Mouse (Mus musculus) inflammation-experienced regulatory T-cells, adult 16 weeks (primary cell): Measurements from ENCODE around the gene Apoe. TPM values are rescaled to one million over a fixed set of nuclear protein-coding genes. Genes with fewer than 3 reads are reported as not detected.

ENCODE experiments used
- polyA plus RNA-seq: library from polyadenylated mRNA; unstranded; fragments of 100-300 nt; shearing (Covaris generic); gene quantifications from one replicate; pipeline ENCODE4 v1.2.1, GENCODE M21; 2017

Apoe gene
- 35.2 TPM for polyA plus RNA-seq

DNA sequence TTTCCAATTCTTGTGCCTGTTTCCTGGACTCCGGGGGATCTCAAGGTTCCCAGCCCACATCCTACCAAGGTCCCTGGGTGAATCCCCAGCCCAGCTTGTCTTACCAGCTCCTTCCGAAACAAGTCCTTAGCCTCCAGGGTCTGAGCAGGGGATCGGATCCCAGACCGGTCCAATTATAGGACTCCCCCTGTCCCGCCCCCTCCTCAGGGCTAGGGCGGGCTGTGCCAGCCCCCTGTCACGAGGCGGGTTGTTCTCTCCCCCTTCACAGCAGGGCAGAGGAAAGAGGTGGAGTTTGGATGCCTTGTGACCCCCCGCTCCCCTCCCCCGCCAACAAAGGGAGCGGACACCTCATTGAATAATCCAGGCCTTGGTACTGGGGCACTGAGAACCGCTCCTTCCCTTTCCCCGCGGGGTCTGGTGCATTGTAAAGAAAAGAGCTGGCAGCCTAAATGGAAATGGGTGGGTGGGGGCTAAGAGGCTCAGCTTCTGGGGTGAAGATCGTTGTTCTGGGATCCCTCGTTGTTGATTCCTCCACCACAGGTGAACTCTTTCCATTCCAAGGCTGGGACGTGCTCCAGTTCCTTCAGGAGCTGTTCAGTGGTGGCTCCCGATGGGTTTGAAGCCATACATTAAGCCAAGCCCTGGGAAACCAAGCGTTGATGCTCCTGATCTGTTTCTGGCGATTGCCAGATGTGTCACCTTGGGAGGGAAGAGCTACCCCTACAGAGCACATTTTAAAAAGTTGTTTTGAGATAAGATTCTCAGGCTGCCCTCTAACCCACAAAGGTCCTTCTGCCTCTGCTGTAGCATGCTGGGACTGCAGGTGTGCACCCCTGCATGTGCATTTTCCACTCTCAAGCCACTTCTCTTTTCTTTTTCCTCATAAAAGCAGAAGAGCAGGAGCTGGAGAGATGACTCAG, at the start of gene Apoe:
TSS of gene Apoe (minus strand) at position 282 of the 920 bp plus-strand sequence.

DNA sequence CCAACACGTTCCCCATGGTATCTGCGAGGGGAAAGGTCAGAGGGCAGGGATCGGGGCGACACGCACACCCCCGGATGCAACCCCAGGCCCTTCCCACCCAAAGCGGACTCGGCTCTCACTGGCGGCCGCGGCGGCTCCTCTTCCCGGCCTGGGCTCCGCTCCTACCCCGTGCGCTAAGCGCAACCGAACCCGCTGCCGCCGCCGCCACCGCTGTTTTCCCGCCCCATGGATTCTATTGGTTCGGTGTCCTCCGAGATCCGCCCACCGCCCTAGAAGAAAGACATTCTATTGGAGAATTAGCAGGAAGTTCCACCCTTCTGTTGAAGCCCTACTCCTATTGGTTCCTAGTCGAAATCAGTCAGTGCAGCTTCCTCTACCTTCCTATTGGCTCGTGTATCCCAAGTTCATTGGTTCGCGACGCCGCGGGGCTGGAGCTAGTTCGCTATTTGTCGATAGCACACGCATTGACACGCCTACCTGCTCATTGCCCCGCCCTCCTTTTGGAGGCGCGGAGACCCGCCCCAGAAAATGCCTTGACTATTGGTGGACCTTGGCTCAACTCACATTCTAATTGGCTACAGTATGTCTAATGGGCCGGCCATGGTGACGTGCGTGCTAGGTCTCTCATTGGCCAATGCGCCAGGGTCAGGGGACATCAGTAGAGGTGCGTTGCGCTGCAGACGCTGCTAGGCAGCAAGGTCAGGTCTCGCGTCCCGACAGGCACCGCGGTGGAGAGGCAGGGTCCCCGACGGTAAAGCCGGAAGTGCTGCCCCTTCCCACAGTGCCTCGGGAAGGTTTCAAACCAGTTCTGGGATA, 16.5 kb upstream of the Apoe start, which contains the start of gene Tomm40:
TSS of gene Tomm40 (minus strand) at position 200 of the 816 bp plus-strand sequence.

DNA sequence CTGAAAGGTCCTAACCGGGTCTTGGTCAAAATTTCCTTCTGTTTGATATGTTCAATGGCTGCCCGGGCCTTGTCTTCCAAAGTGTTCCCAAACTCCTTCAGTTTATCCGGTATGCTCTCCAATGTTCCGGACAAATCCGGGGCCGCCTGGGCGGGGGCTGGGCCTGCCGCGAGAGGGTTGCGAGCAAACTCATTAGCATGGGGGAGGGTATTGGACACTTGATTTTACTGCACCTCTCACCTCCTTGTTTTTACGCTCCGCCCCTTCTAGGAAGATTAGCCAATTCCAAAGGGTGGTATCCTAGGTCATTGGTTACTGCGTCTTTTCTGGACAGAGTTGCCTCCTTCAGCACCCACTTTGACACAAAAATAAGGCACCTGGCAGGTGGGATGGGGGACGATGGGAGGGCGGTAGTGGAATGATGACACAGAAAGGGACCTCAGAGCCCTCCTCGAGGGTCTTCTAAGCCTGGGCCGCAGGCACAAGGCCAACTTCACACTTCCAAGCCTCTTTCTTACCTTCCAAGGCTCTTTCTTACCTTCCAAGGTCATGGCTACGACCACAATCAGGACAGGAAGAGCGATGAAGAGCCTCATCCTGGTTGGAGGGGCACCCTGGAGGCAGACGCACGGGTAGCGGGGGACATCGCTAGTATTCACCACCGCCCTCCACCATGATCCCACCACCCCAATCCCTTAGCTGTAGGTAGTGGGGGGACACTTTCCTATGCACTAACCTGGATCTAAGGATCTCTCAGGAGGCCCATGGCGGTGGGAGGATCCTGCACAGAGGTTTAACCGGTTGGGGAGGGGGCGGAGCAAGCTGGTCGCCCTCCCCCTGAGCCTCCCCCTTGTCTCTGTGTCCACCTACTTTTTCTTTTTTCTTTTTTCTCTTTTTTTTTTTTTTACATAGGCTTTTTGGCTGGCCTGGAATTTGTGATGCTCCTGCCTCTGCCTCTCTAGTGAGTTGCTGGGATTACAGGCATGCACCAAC, 6.8 kb downstream of the Apoe start, which contains the start of gene Apoc1:
TSS of gene Apoc1 (minus strand) at position 788 of the 993 bp plus-strand sequence.

DNA sequence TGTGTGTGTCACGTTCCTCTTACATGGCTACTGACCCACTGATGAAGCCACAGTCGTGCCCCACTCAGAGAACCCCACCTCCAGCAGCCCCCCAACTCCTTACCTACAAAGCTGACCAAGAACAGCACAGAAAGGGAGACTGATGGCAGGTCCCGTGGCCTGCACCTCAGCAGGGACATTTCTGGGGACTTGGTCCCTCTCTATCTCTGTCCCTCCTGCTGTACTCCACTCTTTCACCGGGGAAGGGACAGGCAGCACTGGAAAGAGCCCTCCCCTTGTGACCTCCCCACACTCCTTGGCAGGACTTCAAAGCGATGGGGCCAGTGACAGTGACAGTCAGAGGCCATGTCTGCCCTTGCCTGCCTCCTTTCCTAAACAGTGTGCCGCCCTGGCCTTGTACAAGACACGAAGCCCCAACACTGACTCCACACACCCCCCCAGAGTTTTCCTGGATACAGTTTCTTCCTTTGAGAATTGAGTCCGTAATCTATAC, 17.7 kb downstream of the Apoe start, which contains the start of the genes Gm44805 and Apoc4:
TSS of gene Gm44805 (minus strand) at position 222 of the 493 bp plus-strand sequence.
TSS of gene Apoc4 (minus strand) at position 278 of the 493 bp plus-strand sequence.

DNA sequence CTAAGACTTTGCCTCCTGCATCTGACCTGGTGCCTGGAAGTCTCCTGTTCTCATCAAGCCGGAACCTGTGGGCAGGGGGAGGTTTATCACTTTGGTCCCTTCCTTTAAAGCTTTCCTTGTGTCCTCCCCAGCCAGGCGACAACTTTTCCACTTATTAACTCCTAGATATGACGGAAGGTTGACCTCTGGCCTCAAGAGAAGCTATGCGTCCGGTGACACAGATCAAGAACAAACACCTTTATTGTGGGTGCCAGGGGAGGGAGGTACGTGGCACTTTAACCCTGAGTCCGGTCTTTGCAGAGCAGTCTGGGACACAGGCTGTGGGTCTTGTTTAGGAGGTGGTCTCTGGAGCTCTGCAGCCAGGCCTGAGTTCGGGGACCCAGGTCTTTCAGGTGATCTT, 21.1 kb downstream of the Apoe start, which contains the start of gene Apoc2:
TSS of gene Apoc2 (minus strand) at position 70 of the 400 bp plus-strand sequence.

DNA sequence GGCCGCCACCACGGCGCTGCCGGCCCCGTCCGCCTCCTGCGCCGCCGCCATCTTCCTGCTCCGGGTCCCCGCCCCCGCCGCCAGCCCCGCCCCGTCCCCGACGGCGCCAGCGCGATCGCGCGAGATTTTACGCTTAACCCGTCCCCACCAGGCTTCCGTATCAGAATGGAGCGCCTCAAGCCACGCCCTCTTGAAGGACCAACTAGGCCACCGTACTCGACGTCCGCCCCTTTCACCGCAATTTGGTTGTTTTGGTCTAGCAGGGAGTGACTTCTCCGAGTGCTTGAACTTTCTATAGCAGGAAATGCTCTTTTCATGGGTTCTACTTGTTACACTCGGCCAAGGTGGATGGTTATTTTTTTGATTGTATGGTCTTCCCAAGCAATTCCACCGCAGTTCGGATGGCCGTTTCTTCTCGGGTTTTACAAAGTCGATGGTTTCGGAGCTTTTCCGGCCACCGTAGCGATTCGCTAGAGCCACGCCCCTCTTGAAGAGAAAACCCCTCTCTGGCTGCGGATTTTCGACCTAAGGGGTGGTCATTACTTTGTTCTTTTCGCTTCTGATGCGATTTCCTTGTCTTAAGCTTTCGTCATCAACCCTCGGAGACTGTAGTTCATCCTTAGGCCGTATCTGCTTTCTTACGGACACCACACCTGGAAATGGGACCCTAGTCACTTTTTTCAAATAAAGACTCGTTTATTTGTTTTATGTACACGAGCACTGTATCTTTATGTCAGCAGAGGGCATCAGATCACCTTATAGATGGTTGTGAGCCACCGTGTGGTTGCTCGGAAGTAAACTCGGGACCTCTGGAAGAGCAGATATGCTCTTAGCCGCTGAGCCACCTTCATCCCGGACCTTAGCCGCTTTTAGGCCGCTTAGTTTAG, 33.8 kb downstream of the Apoe start, which contains the start of gene Clptm1:
TSS of gene Clptm1 (minus strand) at position 79 of the 887 bp plus-strand sequence.

Other genes with a start within 250 kb of the Apoe start
- gene Mark4, start 240.4 kb downstream of the Apoe start, polyA plus RNA-seq, result 2.1 TPM
- gene Exoc3l2, start 235.9 kb downstream of the Apoe start, polyA plus RNA-seq, result not detected
- gene Bloc1s3, start 190.8 kb downstream of the Apoe start, polyA plus RNA-seq, result 0.56 TPM
- 106 TPM for gene Trappc6a, start 190.8 kb downstream of the Apoe start, polyA plus RNA-seq
- gene Nkpd1, start 181.3 kb downstream of the Apoe start, polyA plus RNA-seq, result not detected
- gene Ppp1r37, start 136.1 kb downstream of the Apoe start, polyA plus RNA-seq, result 5.9 TPM
- gene Zfp296, start 121.9 kb downstream of the Apoe start, polyA plus RNA-seq, result 2.6 TPM
- gene Gemin7, start 121.6 kb downstream of the Apoe start, polyA plus RNA-seq, result 100 TPM
- 16.8 TPM for gene Clasrp, start 94.7 kb downstream of the Apoe start, polyA plus RNA-seq
- gene Relb, start 69.8 kb downstream of the Apoe start, polyA plus RNA-seq, result 32.5 TPM
- gene Clptm1, start 34.2 kb downstream of the Apoe start, polyA plus RNA-seq, result 186 TPM
- gene Apoc2, start 21.2 kb downstream of the Apoe start, polyA plus RNA-seq, result not detected
- gene Gm44805, start 17.8 kb downstream of the Apoe start, polyA plus RNA-seq, result not detected
- gene Apoc4, start 17.7 kb downstream of the Apoe start, polyA plus RNA-seq, result not detected
- gene Apoc1, start 6.5 kb downstream of the Apoe start, polyA plus RNA-seq, result 2.0 TPM
- gene Tomm40, start 16.2 kb upstream of the Apoe start, polyA plus RNA-seq, result 22.8 TPM
- gene Nectin2, start 51.3 kb upstream of the Apoe start, polyA plus RNA-seq, result 1.6 TPM
- 21.0 TPM for gene Bcam, start 71.8 kb upstream of the Apoe start, polyA plus RNA-seq
- not detected for gene Cblc, start 97.6 kb upstream of the Apoe start, polyA plus RNA-seq
- 16.0 TPM for gene Bcl3, start 123.6 kb upstream of the Apoe start, polyA plus RNA-seq
- not detected for gene Gm19345, start 152.8 kb upstream of the Apoe start, polyA plus RNA-seq
- gene Ceacam16, start 162.1 kb upstream of the Apoe start, polyA plus RNA-seq, result 0.52 TPM
- gene Ceacam19, start 188.8 kb upstream of the Apoe start, polyA plus RNA-seq, result not detected
- 38.7 TPM for gene Pvr, start 222.0 kb upstream of the Apoe start, polyA plus RNA-seq